Mouse (Mus musculus) liver, postnatal 0 days (tissue): ENCODE measurements around the gene AU040320. TPM values are rescaled to one million over a fixed set of nuclear protein-coding genes. Genes with fewer than 3 reads are reported as not detected.

Source experiments
- ATAC-seq: fragments of 200-750 bp; cut with Nextera tagmentation; 2 replicates; pipeline ENCODE4 v1.8.0; 2017; ENCODE audit warnings: mild to moderate bottlenecking, moderate library complexity
- DNase-seq: peaks from one replicate; pipeline ENCODE4 v3.0.0-alpha.2; 2016
- H3K27ac ChIP-seq: fragments of 300-500 bp; sonication (generic); 2 replicates; pipeline ENCODE4 v1.5.1; 2014; ENCODE audit warnings: antibody characterized with exemption, moderate library complexity, mild to moderate bottlenecking, low read depth
- H3K27me3 ChIP-seq: fragments of 300-500 bp; sonication (generic); 2 replicates; pipeline ENCODE4 v1.6.1; 2014; ENCODE audit warnings: low read length, control low read depth, mixed read lengths; ENCODE audit not compliant: insufficient read depth
- H3K36me3 ChIP-seq: fragments of 300-500 bp; sonication (generic); replicated peaks from 2 replicates; pipeline ENCODE4 v1.6.1; 2014; ENCODE audit warnings: mild to moderate bottlenecking, control low read depth, low read length, moderate library complexity, mixed read lengths; ENCODE audit not compliant: insufficient read depth
- H3K4me1 ChIP-seq: fragments of 300-500 bp; sonication (generic); 2 replicates; pipeline ENCODE4 v1.6.1; 2014; ENCODE audit warnings: antibody characterized with exemption, mild to moderate bottlenecking, control low read depth; ENCODE audit not compliant: insufficient read depth
- H3K4me2 ChIP-seq: fragments of 300-500 bp; sonication (generic); 2 replicates; pipeline ENCODE4 v1.6.1; 2014; ENCODE audit warnings: low read depth, mild to moderate bottlenecking, low read length, moderate library complexity, mixed read lengths
- H3K4me3 ChIP-seq: fragments of 300-500 bp; sonication (generic); 2 replicates; pipeline ENCODE4 v1.5.1; 2014; ENCODE audit warnings: low read depth, low read length
- H3K9ac ChIP-seq: fragments of 300-500 bp; sonication (generic); replicated peaks from 2 replicates; pipeline ENCODE4 v1.6.1; 2014; ENCODE audit warnings: mild to moderate bottlenecking, moderate library complexity
- H3K9me3 ChIP-seq: fragments of 300-500 bp; sonication (generic); 2 replicates; pipeline ENCODE4 v1.6.1; 2016; ENCODE audit warnings: mild to moderate bottlenecking, control low read depth, low read length, mixed read lengths
- CTCF ChIP-seq: sonication (generic); IDR thresholded peaks from 2 replicates; pipeline ENCODE4 v1.5.1; 2016; ENCODE audit warnings: antibody characterized with exemption, low read depth
- EP300 ChIP-seq: IDR thresholded peaks from 2 replicates; pipeline ENCODE4 v1.6.1; 2016; ENCODE audit warnings: antibody characterized with exemption, low read depth, mild to moderate bottlenecking
- WGBS: fragments of 180-500 bp; shearing (Covaris S2); extraction: QIAGEN DNeasy Blood & Tissue Kit; methylation state at CpG from one replicate; pipeline ENCODE4 v1.1.7; 2014; ENCODE audit not compliant: insufficient replicate concordance; 5-methylcytosine and 5-hydroxymethylcytosine counted together
- polyA plus RNA-seq: library from polyadenylated mRNA; unstranded; fragments of >200 nt; fragmentation: Nextera tagmentation; extraction: Ambion mirVana; gene quantifications from 2 replicates; pipeline ENCODE4 v1.2.1, GENCODE M21; 2015

Gene AU040320
- polyA plus RNA-seq, 1 experiment from 2014 or later: 9.5 TPM

DNA sequence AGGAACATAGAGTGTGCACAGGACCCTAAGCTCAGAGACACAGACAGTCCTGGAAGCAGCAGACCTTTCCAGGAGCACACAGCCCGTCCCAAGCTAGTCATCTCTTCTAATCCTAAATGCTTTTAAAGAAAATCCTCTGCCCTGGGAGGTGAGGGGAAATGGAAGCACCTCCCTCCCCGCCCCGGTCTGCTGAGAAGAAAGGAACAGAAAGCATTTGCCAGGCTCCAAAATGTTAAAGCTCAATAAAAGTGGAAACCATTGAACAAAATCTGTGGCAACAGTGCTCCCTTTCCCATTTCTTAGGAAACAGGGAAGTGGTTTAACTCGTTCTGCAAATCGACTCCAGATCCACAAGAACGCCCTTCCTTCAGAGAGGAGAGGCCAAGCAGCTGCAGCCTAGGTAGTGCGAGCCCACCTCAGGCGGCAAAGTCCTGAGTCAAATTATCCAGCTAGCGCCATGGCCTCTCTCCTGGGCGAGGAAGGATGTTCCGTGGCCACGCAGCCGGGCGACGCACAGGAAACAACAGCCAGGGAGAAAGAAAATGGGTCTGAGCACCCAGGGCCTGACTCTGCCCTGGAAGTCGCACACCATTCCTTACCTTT is 19.2 kb upstream of the AU040320 start:
- Histone ChIP-seq H3K4me2 (no peak overlapping the region), H3K36me3 (no peaks in the 10 kb centered on the region), H3K9me3 (no peaks in the 10 kb centered on the region), H3K4me1 (peaks cover 17% of the 10 kb centered on the region; the same call in 1 of the 2 replicates), H3K27ac (no peak overlapping the region), H3K27me3 (peaks cover 93% of the 10 kb centered on the region), H3K9ac (no peak overlapping the region), H3K4me3 (no peak overlapping the region)
- no peak for TF ChIP-seq CTCF
- no peak for TF ChIP-seq EP300
- ATAC-seq: no peak
- DNase-seq: no peak
- WGBS: 4% methylated on average over 16 of the region's 16 CpGs

- Histone ChIP-seq H3K4me1 (peaks cover 17% of the 10 kb centered on the region; the same call in 1 of the 2 replicates), H3K4me3 (peak overlapping the region; percentile 40; the same call in 1 of the 2 replicates), H3K27me3 (peaks cover 90% of the 10 kb centered on the region), H3K27ac (no peak overlapping the region), H3K9ac (no peak overlapping the region), H3K9me3 (no peaks in the 10 kb centered on the region), H3K4me2 (peak overlapping the region; percentile 62), H3K36me3 (no peaks in the 10 kb centered on the region)
- 5% methylated on average over 39 of the region's 51 CpGs for WGBS
- ATAC-seq (no peak), DNase-seq (no peak)
- TF ChIP-seq EP300: no peak
These were observed 18.5 kb upstream of the AU040320 start for GRCm38 (mm10) chr4:126734700-126735381.

DNA sequence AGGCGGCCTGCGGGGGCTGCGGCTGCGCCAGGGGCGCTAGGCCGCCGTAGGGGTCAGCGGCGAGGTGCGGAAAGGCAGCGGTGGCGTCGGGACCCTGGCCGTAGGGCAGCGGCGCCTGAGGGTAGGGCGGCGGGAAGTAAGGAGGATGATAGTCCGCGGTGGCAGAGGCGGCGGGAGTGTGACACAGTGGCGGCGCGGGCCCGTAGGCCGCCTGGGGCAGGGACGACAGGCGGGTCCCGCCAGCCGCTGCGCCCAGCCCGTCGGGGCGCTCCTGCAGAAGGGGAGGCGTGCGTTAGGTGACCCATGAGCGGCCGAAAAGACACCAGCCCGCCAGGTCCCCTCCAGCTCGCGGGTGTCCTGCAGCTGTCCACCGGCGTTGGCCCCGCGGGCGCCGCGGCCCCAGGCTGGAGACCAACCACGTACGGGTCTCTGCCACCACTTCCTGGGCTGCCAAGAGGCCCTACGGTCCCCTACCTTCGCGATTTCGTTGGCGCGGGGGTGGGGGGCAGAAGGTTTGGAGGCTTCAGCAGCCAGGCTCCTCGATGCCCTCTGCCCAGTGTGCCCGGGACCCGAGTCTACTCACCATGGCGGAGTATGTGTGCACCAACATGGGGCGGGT is 17.9 kb upstream of the AU040320 start:
- H3K4me1 ChIP-seq: peaks cover 17% of the 10 kb centered on the region; the same call in 1 of the 2 replicates
- H3K27me3 ChIP-seq: peaks cover 84% of the 10 kb centered on the region
- no peak overlapping the region for H3K9ac ChIP-seq
- peak; percentile 26; the same call in 1 of the 2 replicates for ATAC-seq
- TF ChIP-seq CTCF (no peak), EP300 (no peak)
- H3K36me3 ChIP-seq: no peaks in the 10 kb centered on the region
- WGBS: 2% methylated on average over 55 of the region's 62 CpGs
- DNase-seq: no peak
- peak overlapping the region; percentile 40 for H3K4me3 ChIP-seq
- no peak overlapping the region for H3K27ac ChIP-seq
- H3K4me2 ChIP-seq: peak overlapping the region; percentile 62
- no peaks in the 10 kb centered on the region for H3K9me3 ChIP-seq

DNA sequence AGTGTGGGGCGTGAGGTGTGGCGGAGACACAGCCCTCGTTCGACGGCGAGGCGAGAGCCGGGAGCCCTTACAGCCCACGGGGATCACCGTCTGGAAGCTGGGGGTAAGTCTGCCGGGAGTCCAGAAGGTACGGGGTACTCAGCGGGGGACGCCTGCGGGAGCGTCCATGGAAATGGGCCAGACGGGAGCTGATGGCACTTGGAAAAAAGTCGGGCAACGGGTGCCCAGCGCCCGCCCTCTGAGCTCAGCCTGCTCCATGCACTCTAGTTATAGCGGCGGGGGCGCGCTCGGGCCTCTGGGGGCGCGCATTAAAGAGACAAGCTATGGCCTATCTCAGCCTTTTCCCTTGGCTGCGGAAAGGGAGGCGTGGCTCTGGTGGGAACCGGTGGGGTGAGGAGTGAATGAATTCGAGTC is 17.3 kb upstream of the AU040320 start, which contains the start of gene Tfap2e:
TSS of gene Tfap2e (minus strand) at position 240 of the 414 bp plus-strand sequence.
- Histone ChIP-seq H3K27me3 (peaks cover 78% of the 10 kb centered on the region), H3K9ac (no peak within 1 kb of the TSS), H3K27ac (no peak within 1 kb of the TSS), H3K4me2 (peak within 1 kb of the TSS; percentile 62), H3K36me3 (no peaks in the 10 kb centered on the region), H3K4me1 (peaks cover 17% of the 10 kb centered on the region; the same call in 1 of the 2 replicates), H3K9me3 (no peaks in the 10 kb centered on the region), H3K4me3 (peak within 1 kb of the TSS; percentile 40)
- WGBS: 3% methylated on average over 32 of the region's 32 CpGs
- peak; percentile 30; the same call in 1 of the 2 replicates for ATAC-seq
- no peak for TF ChIP-seq CTCF
- no peak for TF ChIP-seq EP300
- DNase-seq: peak; percentile 43

- 41% methylated on average over 10 of the region's 10 CpGs for WGBS
- H3K36me3 ChIP-seq: peaks cover 12% of the 10 kb centered on the region
- DNase-seq (no peak), ATAC-seq (no peak)
- no peaks in the 10 kb centered on the region for H3K9me3 ChIP-seq
- no peak overlapping the region for H3K27ac ChIP-seq
- H3K9ac ChIP-seq: no peak overlapping the region
- peak; percentile 52 for TF ChIP-seq CTCF
- TF ChIP-seq EP300: no peak
- no peak overlapping the region for H3K4me3 ChIP-seq
- H3K27me3 ChIP-seq: peaks cover 38% of the 10 kb centered on the region
- no peak overlapping the region for H3K4me2 ChIP-seq
- H3K4me1 ChIP-seq: peaks cover 7% of the 10 kb centered on the region; the same call in 1 of the 2 replicates
These were observed 13.2 kb upstream of the AU040320 start for GRCm38 (mm10) chr4:126739966-126740676.

DNA sequence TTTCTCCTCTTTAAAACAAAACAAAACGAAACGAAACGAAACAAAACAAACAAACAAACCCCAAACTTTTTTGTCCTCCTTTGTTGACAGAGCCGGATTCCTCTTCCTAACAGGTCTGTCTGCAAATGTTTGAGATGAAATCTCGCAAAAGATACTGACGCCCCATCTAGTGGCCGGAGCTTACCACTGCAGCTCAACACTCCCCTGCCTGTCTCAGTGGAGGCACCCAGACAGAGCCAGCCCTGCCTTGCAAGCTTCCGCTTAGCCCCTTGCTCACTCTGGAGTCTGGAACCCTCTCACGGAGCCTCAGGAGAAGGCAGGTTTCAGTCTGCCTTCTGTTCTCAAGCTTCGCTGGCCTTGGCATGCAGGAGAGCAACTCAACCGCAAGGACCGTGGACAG is 11.9 kb upstream of the AU040320 start:
- no peaks in the 10 kb centered on the region for H3K9me3 ChIP-seq
- H3K36me3 ChIP-seq: peaks cover 24% of the 10 kb centered on the region
- peak; percentile 62 for ATAC-seq
- 5% methylated on average over 12 of the region's 12 CpGs for WGBS
- TF ChIP-seq EP300 (no peak), CTCF (peak; percentile 90)
- H3K27me3 ChIP-seq: peaks cover 26% of the 10 kb centered on the region
- DNase-seq: peak; percentile 81
- H3K4me1 ChIP-seq: no peaks in the 10 kb centered on the region
- H3K27ac ChIP-seq: no peak overlapping the region
- no peak overlapping the region for H3K4me3 ChIP-seq
- H3K9ac ChIP-seq: no peak overlapping the region
- 0 out of 2 replicates have a peak overlapping the region, but pooled peaks have one; percentile 18 for H3K4me2 ChIP-seq
